Mouse (Mus musculus) megakaryocyte, embryonic 14.5 days (primary cell): ENCODE results near the gene C8g. TPM values are rescaled to one million over a fixed set of nuclear protein-coding genes. Genes with fewer than 3 reads are reported as not detected.

Source experiments
- H3K27me3 ChIP-seq: replicated peaks from 2 replicates; pipeline ENCODE3; 2012; ENCODE audit warnings: inconsistent platforms
- H3K36me3 ChIP-seq: replicated peaks from 2 replicates; pipeline ENCODE3; 2012; ENCODE audit warnings: low read length, inconsistent platforms, mixed read lengths
- H3K4me1 ChIP-seq: 2 replicates; pipeline ENCODE4 v1.6.1; 2012; ENCODE audit warnings: inconsistent platforms
- H3K4me3 ChIP-seq: replicated peaks from 2 replicates; pipeline ENCODE3; 2012; ENCODE audit warnings: moderate library complexity, mild to moderate bottlenecking, inconsistent platforms
- H3K9me3 ChIP-seq: 2 replicates; pipeline ENCODE4 v1.6.1; 2012; ENCODE audit warnings: inconsistent platforms
- FLI1 ChIP-seq: IDR thresholded peaks from 2 replicates; pipeline ENCODE4 v1.6.1; 2012; ENCODE audit warnings: low read length, inconsistent platforms, mixed read lengths
- GATA1 ChIP-seq: IDR thresholded peaks from 3 replicates; pipeline ENCODE4 v1.6.1; 2012; ENCODE audit warnings: mixed read lengths, low read length, inconsistent platforms, borderline replicate concordance
- polyA plus RNA-seq: library from polyadenylated mRNA; stranded (reverse); fragments of >175 nt; gene quantifications from 2 replicates; pipeline ENCODE4 v1.2.3, GENCODE M21; 2012; ENCODE audit warnings: low replicate concordance; ENCODE audit not compliant: insufficient read depth

The C8g gene
- polyA plus RNA-seq = 0.43 TPM in 1 of 2 replicates, not detected in the other

- peaks cover 86% of the 10 kb centered on the region for H3K4me1 ChIP-seq
- no peaks in the 10 kb centered on the region for H3K27me3 ChIP-seq
- H3K36me3 ChIP-seq = peaks cover 46% of the 10 kb centered on the region
- TF ChIP-seq FLI1 (no peak), GATA1 (no peak)
- no peaks in the 10 kb centered on the region for H3K9me3 ChIP-seq
- H3K4me3 ChIP-seq = peak within 1 kb of the TSS; percentile 100
Observed at GRCm38 (mm10) chr2:25501593-25502486, at the start of gene C8g. TSS of gene C8g (minus strand) at chr2:25501719.

DNA sequence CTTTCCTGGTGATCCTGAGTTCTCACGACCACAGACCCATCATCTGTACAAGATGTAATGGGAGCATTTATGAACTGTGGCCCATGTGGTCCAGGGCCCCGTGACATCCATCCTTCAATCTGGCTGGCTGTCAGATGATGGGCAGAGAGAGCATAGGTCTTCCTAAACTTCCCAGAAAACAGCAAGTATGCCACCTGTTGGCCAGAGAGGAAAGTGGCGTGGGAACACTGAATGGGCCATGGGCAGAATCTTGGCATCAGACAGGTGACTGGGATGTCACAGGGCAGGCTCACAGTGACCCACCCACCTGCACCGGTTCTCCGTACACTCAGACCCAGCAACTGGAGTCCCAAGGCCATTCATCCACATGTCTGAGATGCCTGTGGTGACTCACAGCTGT lies 49.7 kb upstream of the C8g start:
- no peaks in the 10 kb centered on the region for H3K36me3 ChIP-seq
- no peaks in the 10 kb centered on the region for H3K9me3 ChIP-seq
- H3K4me1 ChIP-seq = peaks cover 52% of the 10 kb centered on the region
- H3K27me3 ChIP-seq = no peaks in the 10 kb centered on the region
- no peak for TF ChIP-seq FLI1
- no peak for TF ChIP-seq GATA1
- no peak overlapping the region for H3K4me3 ChIP-seq

DNA sequence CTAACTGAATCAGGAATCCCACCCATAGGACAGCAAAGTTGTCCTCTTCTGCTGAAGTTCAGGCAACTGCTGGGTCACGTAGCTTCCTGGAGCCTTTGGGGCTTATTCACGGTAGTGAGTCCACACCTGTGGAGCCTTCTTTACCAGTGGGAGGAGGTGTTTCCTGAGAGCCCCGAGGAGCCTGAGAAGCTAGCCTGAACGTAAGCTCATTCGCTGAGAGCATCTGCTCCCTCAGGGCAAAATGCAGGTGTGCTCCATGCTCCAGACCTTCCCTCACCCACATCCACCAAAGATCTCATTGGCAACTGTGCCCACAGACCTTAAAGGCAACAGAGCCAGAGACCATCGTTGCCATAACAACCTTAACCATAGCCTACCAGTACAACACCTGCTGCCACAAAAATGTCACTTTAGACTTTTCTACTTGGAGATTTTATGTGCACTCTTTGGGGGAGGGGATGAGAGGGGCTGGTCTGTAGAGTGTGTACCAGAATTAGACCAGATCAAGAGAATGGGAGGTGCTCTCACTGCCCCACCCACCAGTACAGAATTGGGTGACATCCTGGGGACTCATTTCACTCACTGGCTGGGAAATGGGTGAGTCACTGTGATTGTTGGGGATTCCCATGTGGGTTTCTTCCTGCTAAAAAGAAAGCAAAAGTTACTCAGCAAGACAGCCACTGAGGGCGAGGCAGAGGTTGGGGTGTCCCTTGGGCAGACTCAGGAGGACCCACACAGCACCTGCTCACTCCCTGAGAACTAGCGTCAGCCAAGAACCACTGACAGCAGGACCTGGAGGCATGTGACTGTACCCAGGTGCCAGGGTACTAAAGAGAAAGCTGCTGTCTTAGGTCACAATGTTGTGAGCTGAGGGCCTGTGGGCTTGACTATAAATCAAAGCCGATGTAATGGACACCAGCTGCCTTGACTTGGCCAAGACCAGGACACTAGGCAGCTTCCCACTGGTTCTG lies 47.8 kb upstream of the C8g start:
- peaks cover 69% of the 10 kb centered on the region for H3K4me1 ChIP-seq
- peaks cover 10% of the 10 kb centered on the region for H3K36me3 ChIP-seq
- H3K4me3 ChIP-seq = peak overlapping the region; percentile 86
- H3K27me3 ChIP-seq = no peaks in the 10 kb centered on the region
- H3K9me3 ChIP-seq = no peaks in the 10 kb centered on the region
- TF ChIP-seq FLI1 (no peak), GATA1 (no peak)

- Histone ChIP-seq H3K4me1 (peaks cover 72% of the 10 kb centered on the region), H3K9me3 (no peaks in the 10 kb centered on the region), H3K36me3 (peaks cover 27% of the 10 kb centered on the region), H3K4me3 (peak within 1 kb of the TSS; percentile 98), H3K27me3 (no peaks in the 10 kb centered on the region)
- TF ChIP-seq FLI1 (no peak), GATA1 (no peak)
Observed at GRCm38 (mm10) chr2:25546811-25547491, 45.4 kb upstream of the C8g start, which contains the start of gene Traf2. TSS of gene Traf2 (minus strand) at chr2:25546940.

GRCm38 (mm10) chr2:25545996-25546810 lies 44.7 kb upstream of the C8g start:
- peak overlapping the region; percentile 98 for H3K4me3 ChIP-seq
- no peaks in the 10 kb centered on the region for H3K9me3 ChIP-seq
- H3K36me3 ChIP-seq = peaks cover 31% of the 10 kb centered on the region
- H3K4me1 ChIP-seq = peaks cover 76% of the 10 kb centered on the region
- no peaks in the 10 kb centered on the region for H3K27me3 ChIP-seq
- no peak for TF ChIP-seq GATA1
- no peak for TF ChIP-seq FLI1

- Histone ChIP-seq H3K27me3 (no peaks in the 10 kb centered on the region), H3K4me3 (peak overlapping the region; percentile 42), H3K4me1 (peaks cover 52% of the 10 kb centered on the region), H3K9me3 (no peaks in the 10 kb centered on the region), H3K36me3 (peaks cover 68% of the 10 kb centered on the region)
- no peak for TF ChIP-seq FLI1
- no peak for TF ChIP-seq GATA1
Observed at GRCm38 (mm10) chr2:25541644-25542367, 40.3 kb upstream of the C8g start.

GRCm38 (mm10) chr2:25540541-25540948 lies 39.0 kb upstream of the C8g start:
- H3K36me3 ChIP-seq = peaks cover 81% of the 10 kb centered on the region

DNA sequence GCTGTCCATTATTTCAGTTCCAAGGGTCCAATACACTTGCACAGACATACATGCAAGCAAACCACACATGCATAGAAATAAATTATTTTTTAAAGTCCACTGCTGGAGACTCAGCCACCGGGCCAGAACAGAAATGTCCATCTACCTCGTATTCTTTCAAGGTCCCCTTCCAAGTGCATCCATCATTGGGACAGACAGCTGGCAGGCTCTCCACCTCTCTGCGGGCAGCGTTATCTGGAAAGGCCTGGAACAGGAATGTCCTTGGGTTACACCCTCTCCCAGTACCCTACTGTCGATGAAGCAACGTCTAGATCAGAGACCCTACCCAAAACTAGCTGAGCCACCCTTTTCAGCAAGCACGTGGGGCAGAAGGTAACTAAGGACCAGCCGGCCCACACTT lies 35.0 kb upstream of the C8g start:
- no peak overlapping the region for H3K4me3 ChIP-seq
- no peak for TF ChIP-seq FLI1
- H3K9me3 ChIP-seq = no peaks in the 10 kb centered on the region
- peaks cover 25% of the 10 kb centered on the region for H3K4me1 ChIP-seq
- peaks cover 87% of the 10 kb centered on the region for H3K36me3 ChIP-seq
- H3K27me3 ChIP-seq = no peaks in the 10 kb centered on the region

More at GRCm38 (mm10) chr2:25540541-25540948, 39.0 kb upstream of the C8g start:
- no peaks in the 10 kb centered on the region for H3K9me3 ChIP-seq
- no peak overlapping the region for H3K4me3 ChIP-seq
- H3K4me1 ChIP-seq = peaks cover 43% of the 10 kb centered on the region
- TF ChIP-seq FLI1 = no peak
- TF ChIP-seq GATA1 = no peak
- no peaks in the 10 kb centered on the region for H3K27me3 ChIP-seq
